Mouse (Mus musculus): ENCODE measurements at regions not wholly inside any gene's neighbourhood (a gene's known extent, or its start where the extent isn't known, plus 50 kb on each side); places are given as distances from the start of the nearest gene placed in this dataset.

- Histone ChIP-seq H3K27me3 (ENCODE audit: control insufficient read depth, insufficient read depth, low read length) (no peaks in the 10 kb centered on the region), H3K4me2 (ENCODE audit: low read depth) (no peak overlapping the region), H3K4me1 (ENCODE audit: control insufficient read depth, insufficient read depth, low read length) (no peaks in the 10 kb centered on the region), H3K9ac (ENCODE audit: low read length) (no peak overlapping the region), H3K4me3 (ENCODE audit: low read depth, low read length) (no peak overlapping the region), H3K27ac (ENCODE audit: low read depth, low read length) (no peak overlapping the region), H3K36me3 (ENCODE audit: control insufficient read depth, insufficient read depth, low read length) (no peaks in the 10 kb centered on the region), H3K9me3 (ENCODE audit: control insufficient read depth, low read length) (no peaks in the 10 kb centered on the region)
- 89% methylated on average over 3 of the region's 3 CpGs for WGBS
- DNase-seq (ENCODE audit: low spot score) (no peak), ATAC-seq (ENCODE audit: insufficient read depth, low FRiP score, low TSS enrichment) (no peak)
These were observed 182.0 kb downstream of the Lmo4 start for GRCm38 (mm10) chr3:144023058-144023457.

- Histone ChIP-seq H3K4me1 (ENCODE audit: control insufficient read depth, insufficient read depth, low read length) (no peaks in the 10 kb centered on the region), H3K4me3 (ENCODE audit: low read depth, low read length) (no peak overlapping the region), H3K4me2 (ENCODE audit: low read depth) (no peak overlapping the region), H3K9ac (ENCODE audit: low read length) (no peak overlapping the region), H3K36me3 (ENCODE audit: control insufficient read depth, insufficient read depth, low read length) (no peaks in the 10 kb centered on the region), H3K27ac (ENCODE audit: low read depth, low read length) (no peak overlapping the region), H3K27me3 (ENCODE audit: control insufficient read depth, insufficient read depth, low read length) (no peaks in the 10 kb centered on the region), H3K9me3 (ENCODE audit: control insufficient read depth, low read length) (no peaks in the 10 kb centered on the region)
- no peak for DNase-seq (ENCODE audit: low spot score)
- WGBS = 88% methylated on average over 5 of the region's 5 CpGs
- ATAC-seq (ENCODE audit: insufficient read depth, low FRiP score, low TSS enrichment) = no peak
These were observed 183.1 kb downstream of the Lmo4 start for GRCm38 (mm10) chr3:144021969-144022368.

GRCm38 (mm10) chr3:144020189-144020940 is 184.7 kb downstream of the Lmo4 start:
- no peak overlapping the region for H3K9ac ChIP-seq (ENCODE audit: low read length)
- no peaks in the 10 kb centered on the region for H3K9me3 ChIP-seq (ENCODE audit: control insufficient read depth, low read length)
- H3K4me2 ChIP-seq (ENCODE audit: low read depth) = no peak overlapping the region
- ATAC-seq (ENCODE audit: insufficient read depth, low FRiP score, low TSS enrichment) (no peak; the same call in 1 of the 2 replicates), DNase-seq (ENCODE audit: low spot score) (no peak)
- H3K27ac ChIP-seq (ENCODE audit: low read depth, low read length) = no peak overlapping the region
- H3K4me1 ChIP-seq (ENCODE audit: control insufficient read depth, insufficient read depth, low read length) = no peaks in the 10 kb centered on the region
- WGBS = 63% methylated on average over 8 of the region's 8 CpGs
- no peak overlapping the region for H3K4me3 ChIP-seq (ENCODE audit: low read depth, low read length)
- H3K36me3 ChIP-seq (ENCODE audit: control insufficient read depth, insufficient read depth, low read length) = no peaks in the 10 kb centered on the region
- H3K27me3 ChIP-seq (ENCODE audit: control insufficient read depth, insufficient read depth, low read length) = no peaks in the 10 kb centered on the region

GRCm38 (mm10) chr3:144019293-144019692 is 185.7 kb downstream of the Lmo4 start:
- ATAC-seq (ENCODE audit: insufficient read depth, low FRiP score, low TSS enrichment) (no peak), DNase-seq (ENCODE audit: low spot score) (no peak)
- no peak overlapping the region for H3K9ac ChIP-seq (ENCODE audit: low read length)
- no peaks in the 10 kb centered on the region for H3K27me3 ChIP-seq (ENCODE audit: control insufficient read depth, insufficient read depth, low read length)
- H3K4me3 ChIP-seq (ENCODE audit: low read depth, low read length) = no peak overlapping the region
- WGBS = 85% methylated on average over 2 of the region's 2 CpGs
- no peaks in the 10 kb centered on the region for H3K9me3 ChIP-seq (ENCODE audit: control insufficient read depth, low read length)
- no peaks in the 10 kb centered on the region for H3K36me3 ChIP-seq (ENCODE audit: control insufficient read depth, insufficient read depth, low read length)
- no peak overlapping the region for H3K4me2 ChIP-seq (ENCODE audit: low read depth)
- H3K4me1 ChIP-seq (ENCODE audit: control insufficient read depth, insufficient read depth, low read length) = no peaks in the 10 kb centered on the region
- H3K27ac ChIP-seq (ENCODE audit: low read depth, low read length) = no peak overlapping the region

- 77% methylated on average over 4 of the region's 4 CpGs for WGBS
- no peak overlapping the region for H3K4me3 ChIP-seq (ENCODE audit: low read depth, low read length)
- H3K27ac ChIP-seq (ENCODE audit: low read depth, low read length) = no peak overlapping the region
- no peaks in the 10 kb centered on the region for H3K36me3 ChIP-seq (ENCODE audit: control insufficient read depth, insufficient read depth, low read length)
- no peaks in the 10 kb centered on the region for H3K9me3 ChIP-seq (ENCODE audit: control insufficient read depth, low read length)
- H3K4me2 ChIP-seq (ENCODE audit: low read depth) = no peak overlapping the region
- no peak for ATAC-seq (ENCODE audit: insufficient read depth, low FRiP score, low TSS enrichment)
- no peak overlapping the region for H3K9ac ChIP-seq (ENCODE audit: low read length)
- no peaks in the 10 kb centered on the region for H3K4me1 ChIP-seq (ENCODE audit: control insufficient read depth, insufficient read depth, low read length)
- peak; percentile 31 for DNase-seq (ENCODE audit: low spot score)
- no peaks in the 10 kb centered on the region for H3K27me3 ChIP-seq (ENCODE audit: control insufficient read depth, insufficient read depth, low read length)
These were observed 186.5 kb downstream of the Lmo4 start for GRCm38 (mm10) chr3:144018559-144018958.

- Histone ChIP-seq H3K36me3 (ENCODE audit: control insufficient read depth, insufficient read depth, low read length) (no peaks in the 10 kb centered on the region), H3K9ac (ENCODE audit: low read length) (no peak overlapping the region), H3K27me3 (ENCODE audit: control insufficient read depth, insufficient read depth, low read length) (no peaks in the 10 kb centered on the region), H3K4me3 (ENCODE audit: low read depth, low read length) (no peak overlapping the region), H3K9me3 (ENCODE audit: control insufficient read depth, low read length) (no peaks in the 10 kb centered on the region), H3K4me2 (ENCODE audit: low read depth) (no peak overlapping the region), H3K27ac (ENCODE audit: low read depth, low read length) (no peak overlapping the region), H3K4me1 (ENCODE audit: control insufficient read depth, insufficient read depth, low read length) (no peaks in the 10 kb centered on the region)
- 85% methylated on average over 3 of the region's 3 CpGs for WGBS
- DNase-seq (ENCODE audit: low spot score) = no peak
- no peak for ATAC-seq (ENCODE audit: insufficient read depth, low FRiP score, low TSS enrichment)
These were observed 189.8 kb downstream of the Lmo4 start for GRCm38 (mm10) chr3:144015236-144015635.

GRCm38 (mm10) chr3:144013481-144014125 is 191.4 kb downstream of the Lmo4 start:
- Histone ChIP-seq H3K4me2 (ENCODE audit: low read depth) (no peak overlapping the region), H3K27me3 (ENCODE audit: control insufficient read depth, insufficient read depth, low read length) (no peaks in the 10 kb centered on the region), H3K27ac (ENCODE audit: low read depth, low read length) (no peak overlapping the region), H3K36me3 (ENCODE audit: control insufficient read depth, insufficient read depth, low read length) (no peaks in the 10 kb centered on the region), H3K4me3 (ENCODE audit: low read depth, low read length) (no peak overlapping the region), H3K9me3 (ENCODE audit: control insufficient read depth, low read length) (no peaks in the 10 kb centered on the region), H3K9ac (ENCODE audit: low read length) (no peak overlapping the region), H3K4me1 (ENCODE audit: control insufficient read depth, insufficient read depth, low read length) (no peaks in the 10 kb centered on the region)
- DNase-seq (ENCODE audit: low spot score) = no peak
- WGBS = 66% methylated on average over 8 of the region's 8 CpGs
- no peak for ATAC-seq (ENCODE audit: insufficient read depth, low FRiP score, low TSS enrichment)

GRCm38 (mm10) chr3:144012820-144013219 is 192.2 kb downstream of the Lmo4 start:
- no peak for DNase-seq (ENCODE audit: low spot score)
- Histone ChIP-seq H3K4me3 (ENCODE audit: low read depth, low read length) (no peak overlapping the region), H3K36me3 (ENCODE audit: control insufficient read depth, insufficient read depth, low read length) (no peaks in the 10 kb centered on the region), H3K9ac (ENCODE audit: low read length) (no peak overlapping the region), H3K4me2 (ENCODE audit: low read depth) (no peak overlapping the region), H3K27ac (ENCODE audit: low read depth, low read length) (no peak overlapping the region), H3K4me1 (ENCODE audit: control insufficient read depth, insufficient read depth, low read length) (no peaks in the 10 kb centered on the region), H3K27me3 (ENCODE audit: control insufficient read depth, insufficient read depth, low read length) (no peaks in the 10 kb centered on the region), H3K9me3 (ENCODE audit: control insufficient read depth, low read length) (no peaks in the 10 kb centered on the region)
- 73% methylated on average over 6 of the region's 6 CpGs for WGBS
- no peak for ATAC-seq (ENCODE audit: insufficient read depth, low FRiP score, low TSS enrichment)

- WGBS = 70% methylated on average over 3 of the region's 3 CpGs
- Histone ChIP-seq H3K36me3 (ENCODE audit: control insufficient read depth, insufficient read depth, low read length) (no peaks in the 10 kb centered on the region), H3K4me3 (ENCODE audit: low read depth, low read length) (no peak overlapping the region), H3K27me3 (ENCODE audit: control insufficient read depth, insufficient read depth, low read length) (no peaks in the 10 kb centered on the region), H3K9ac (ENCODE audit: low read length) (no peak overlapping the region), H3K27ac (ENCODE audit: low read depth, low read length) (no peak overlapping the region), H3K4me2 (ENCODE audit: low read depth) (no peak overlapping the region), H3K9me3 (ENCODE audit: control insufficient read depth, low read length) (no peaks in the 10 kb centered on the region), H3K4me1 (ENCODE audit: control insufficient read depth, insufficient read depth, low read length) (no peaks in the 10 kb centered on the region)
- no peak for ATAC-seq (ENCODE audit: insufficient read depth, low FRiP score, low TSS enrichment)
- DNase-seq (ENCODE audit: low spot score) = no peak
These were observed 192.8 kb downstream of the Lmo4 start for GRCm38 (mm10) chr3:144012173-144012572.
